Mouse (Mus musculus): ENCODE data around the gene Vgll4.

- TF ChIP-seq CTCF (conservative IDR thresholded peaks at IDR 0.05 in 1 of 2, IDR thresholded peaks at IDR 0.05 in 1 of 2; ENCODE audit: low read depth in 2 of 2, low read length in 2 of 2) (no peak), ZMIZ1 (IDR thresholded peaks at IDR 0.05; ENCODE audit: low read depth, low read length) (no peak), USF2 (conservative IDR thresholded peaks at IDR 0.05; ENCODE audit: low read depth, low read length) (no peak), POLR2A (IDR thresholded peaks at IDR 0.05; ENCODE audit: low read depth, low read length) (no peak), MEF2A (IDR thresholded peaks at IDR 0.05; ENCODE audit: borderline replicate concordance, low read depth, low read length) (no peak), ZKSCAN1 (IDR thresholded peaks at IDR 0.05; ENCODE audit: borderline replicate concordance, low read depth, low read length) (no peak), CHD1 (IDR thresholded peaks at IDR 0.05; ENCODE audit: low read depth, low read length) (no peak), TBP (conservative IDR thresholded peaks at IDR 0.05; ENCODE audit: low read depth, low read length) (no peak), NRF1 (IDR thresholded peaks at IDR 0.05; ENCODE audit: low read depth, low read length) (no peak), MYC (IDR thresholded peaks at IDR 0.05; ENCODE audit: low read depth, low read length) (no peak), POLR2AphosphoS2 (IDR thresholded peaks at IDR 0.05; ENCODE audit: low read depth, low read length) (no peak)
Measured at GRCm38 (mm10) chr6:114883261-114883740, 86.5 kb downstream of the Vgll4 start.

Measured in CH12.LX (cell line).